Mouse (Mus musculus): Measurements from ENCODE around the gene Cdk5rap3. TPM values are rescaled to one million over a fixed set of nuclear protein-coding genes. Genes with fewer than 3 reads are reported as not detected.

Gene Cdk5rap3
- 10 to 100 TPM; 56.6 to 59.2 TPM for total RNA-seq (2023)

DNA sequence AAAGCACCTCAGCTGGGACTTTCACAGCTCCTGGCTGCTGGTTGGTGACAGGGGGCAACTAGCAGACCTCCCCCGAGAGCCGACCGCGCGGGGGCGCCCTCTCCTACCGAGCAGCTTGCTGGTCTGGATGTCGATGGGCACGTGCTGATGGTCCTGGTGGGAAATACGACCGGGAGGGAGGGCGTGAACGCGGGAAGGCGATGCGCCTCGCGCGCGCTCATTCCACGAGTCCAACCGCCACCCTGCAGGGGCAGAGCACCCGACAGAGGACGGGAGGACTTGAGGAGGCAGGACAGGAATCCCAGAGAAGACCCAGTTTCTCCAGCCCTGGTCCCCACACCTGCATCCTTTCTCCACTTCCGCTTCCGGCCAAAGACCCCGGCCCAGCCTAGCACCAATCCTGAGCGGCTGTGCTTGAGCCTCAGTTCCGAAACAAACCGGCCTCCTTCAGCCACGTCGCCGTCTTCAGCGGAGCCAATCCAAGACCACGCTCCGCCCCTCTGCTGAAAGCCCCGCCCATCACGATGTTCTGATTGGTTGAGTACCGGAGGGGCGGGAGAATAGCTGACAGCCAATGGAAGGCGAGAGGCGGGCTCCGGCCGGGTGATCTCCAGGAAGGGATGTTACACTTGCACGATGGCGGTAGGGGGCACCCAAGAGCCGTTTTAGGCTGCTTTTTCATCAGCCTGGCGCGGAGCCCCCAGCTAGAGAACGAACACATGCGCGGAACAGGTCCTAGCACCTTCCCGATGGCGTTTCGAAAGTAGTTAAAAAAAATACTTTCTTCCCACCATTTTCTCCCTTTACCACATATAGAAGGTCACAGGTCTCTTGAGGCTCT, at the start of gene Cdk5rap3:
Gene Cdk5rap3 (minus strand): TSS at position 453 of the 841 bp plus-strand sequence.

DNA sequence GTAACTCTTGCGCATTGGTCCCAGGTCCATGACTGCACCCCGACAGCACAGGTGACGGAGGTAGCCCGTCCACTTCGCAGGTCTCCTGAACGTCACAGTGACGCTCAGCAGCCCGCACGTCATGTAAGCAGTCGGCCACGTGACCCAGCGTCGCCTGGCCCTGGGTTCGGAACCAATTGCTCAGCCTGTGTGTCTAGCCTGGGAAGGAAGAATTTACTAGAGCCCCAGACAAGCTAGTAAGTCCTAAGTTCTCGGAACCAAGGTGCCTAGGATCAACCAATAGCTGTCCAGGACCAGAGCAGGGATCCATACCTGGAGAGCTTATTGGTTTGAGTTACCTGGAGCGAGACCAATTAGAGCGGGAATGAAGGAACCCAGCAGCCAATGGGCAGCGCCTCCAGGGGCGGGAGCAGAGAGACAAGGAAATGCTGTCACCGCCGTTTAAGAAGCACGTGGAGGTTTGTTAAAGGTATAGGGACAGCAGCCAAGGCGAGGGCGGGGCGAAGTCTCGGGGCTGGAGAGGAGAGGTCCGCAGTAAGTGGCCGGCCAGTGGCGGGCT, 27.5 kb upstream of the Cdk5rap3 start, which contains the start of gene Pnpo:
Gene Pnpo (minus strand): TSS at position 241 of the 559 bp plus-strand sequence.

DNA sequence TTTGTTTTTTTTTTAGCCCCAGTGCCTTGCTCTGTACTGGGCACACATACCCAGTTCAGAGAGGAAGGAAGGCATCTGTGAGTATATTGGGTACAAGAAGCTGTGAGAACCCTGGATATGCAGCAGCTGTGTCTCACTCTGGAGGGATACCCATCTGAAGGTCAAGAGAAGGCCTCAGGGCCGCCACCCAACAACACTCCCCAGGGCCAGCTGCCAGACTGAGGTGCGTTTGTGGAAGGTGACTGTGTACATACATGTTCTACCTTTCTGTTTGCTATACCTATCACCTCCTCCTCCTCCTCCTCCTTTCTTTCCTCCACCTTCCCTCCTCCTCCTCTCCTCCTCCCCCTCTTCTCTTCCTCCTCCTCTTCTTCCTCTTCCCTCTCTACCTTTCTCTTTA, 11.8 kb upstream of the Cdk5rap3 start, which contains the start of gene Prr15l:
Gene Prr15l (plus strand): TSS at position 17 of the 400 bp plus-strand sequence.

Other genes with a start within 250 kb of the Cdk5rap3 start
- gene Snx11, start 138.9 kb downstream of the Cdk5rap3 start, total RNA-seq (2023) = 10 to 100 TPM; 33.5 to 41.6 TPM
- 10 to 100 TPM; 49.8 to 64.5 TPM for gene Cbx1, start 127.4 kb downstream of the Cdk5rap3 start, total RNA-seq (2023)
- 10 to 100 TPM; 50.3 to 56.3 TPM for gene Nfe2l1, start 86.5 kb downstream of the Cdk5rap3 start, total RNA-seq (2023)
- gene Copz2, start 66.6 kb downstream of the Cdk5rap3 start, total RNA-seq (2023) = not detected
- not detected for gene Prr15l, start 11.6 kb upstream of the Cdk5rap3 start, total RNA-seq (2023)
- gene Pnpo, start 27.5 kb upstream of the Cdk5rap3 start, total RNA-seq (2023) = 10 to 100 TPM; 17.9 to 23.9 TPM
- gene Sp2, start 66.5 kb upstream of the Cdk5rap3 start, total RNA-seq (2023) = 10 to 100 TPM; 47.1 to 50.9 TPM
- 1 to 10 TPM; 3.9 TPM for gene Sp6, start 96.9 kb upstream of the Cdk5rap3 start, total RNA-seq (2023)
- 1 to 10 TPM; 3.7 to 4.2 TPM for gene Scrn2, start 113.4 kb upstream of the Cdk5rap3 start, total RNA-seq (2023)
- not detected for gene Lrrc46, start 124.9 kb upstream of the Cdk5rap3 start, total RNA-seq (2023)
- gene Mrpl10, start 125.1 kb upstream of the Cdk5rap3 start, total RNA-seq (2023) = 10 to 100 TPM; 46.7 to 48.3 TPM
- 10 to 100 TPM; 33.4 to 33.5 TPM for gene Osbpl7, start 134.1 kb upstream of the Cdk5rap3 start, total RNA-seq (2023)
- gene Tbx21, start 198.8 kb upstream of the Cdk5rap3 start, total RNA-seq (2023) = 10 to 100 TPM; 14.3 to 20.3 TPM
- 1 to 10 TPM; 1.9 to 3.6 TPM for gene Tbkbp1, start 235.0 kb upstream of the Cdk5rap3 start, total RNA-seq (2023)